Mouse (Mus musculus) lung, postnatal 0 days (tissue): ENCODE results near the gene Cdkn1c.

Source experiments
- CTCF ChIP-seq: IDR thresholded peaks from 2 replicates; pipeline ENCODE4 v1.5.1; 2016; ENCODE audit warnings: antibody characterized with exemption, mild to moderate bottlenecking
- EP300 ChIP-seq: IDR thresholded peaks from 2 replicates; pipeline ENCODE4 v1.6.1; 2016; ENCODE audit warnings: antibody characterized with exemption, mild to moderate bottlenecking, control low read depth

DNA sequence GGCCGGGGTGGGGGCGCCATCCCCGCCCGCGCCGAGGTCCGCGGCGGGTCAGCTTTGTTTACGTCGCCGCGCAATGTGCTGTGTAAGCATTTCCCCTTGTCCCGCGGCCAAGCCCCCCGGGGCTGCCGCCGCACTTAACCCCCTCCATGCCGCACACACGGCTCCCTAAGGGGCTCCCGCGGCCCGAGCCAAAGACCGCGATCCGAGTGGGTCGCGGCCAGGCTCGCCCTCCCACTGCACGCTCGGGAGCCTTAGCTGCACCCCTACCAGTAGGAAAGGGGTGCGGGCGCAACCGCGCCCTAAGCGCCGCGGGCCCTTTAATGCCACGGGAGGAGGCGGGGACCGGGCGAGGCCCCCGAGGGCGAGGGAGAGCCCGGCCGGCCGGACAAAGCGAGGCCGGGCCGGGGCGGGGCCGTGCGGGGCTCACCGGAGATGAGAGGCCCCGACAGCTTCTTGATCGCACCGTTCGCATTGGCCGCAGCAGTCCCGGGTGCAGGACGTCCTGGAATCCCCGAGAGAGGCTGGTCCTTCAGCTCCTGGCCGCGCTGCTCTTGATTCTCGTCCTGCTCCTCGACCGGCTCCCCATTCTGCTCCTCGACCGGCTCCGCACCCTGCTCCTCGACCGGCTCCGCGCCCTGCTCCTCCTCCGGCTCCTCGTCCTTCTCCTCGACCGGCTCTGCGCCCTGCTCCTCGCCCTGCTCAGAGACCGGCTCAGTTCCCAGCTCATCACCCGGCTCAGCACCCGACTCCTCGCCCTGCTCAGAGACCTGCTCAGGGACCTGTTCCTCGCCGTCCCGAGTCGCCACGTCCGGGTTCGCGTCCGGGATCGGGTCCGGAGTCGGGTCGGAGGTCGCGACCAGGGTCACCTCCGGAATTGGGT, 1.3 kb downstream of the Cdkn1c start:
- TF ChIP-seq CTCF (no peak), EP300 (no peak)
